Mouse (Mus musculus) bone marrow macrophage, adult 2 months (primary cell): ENCODE measurements around the gene Kptn. TPM values are rescaled to one million over a fixed set of nuclear protein-coding genes. Genes with fewer than 3 reads are reported as not detected.

Experiments used
- H3K27ac ChIP-seq: 2 replicates; pipeline ENCODE4 v1.5.1; 2012; ENCODE audit warnings: low read depth, low read length; ENCODE audit not compliant: insufficient read depth
- H3K4me1 ChIP-seq: 2 replicates; pipeline ENCODE4 v1.6.1; 2012; ENCODE audit warnings: low read length; ENCODE audit not compliant: control insufficient read depth, insufficient read depth
- H3K4me3 ChIP-seq: 2 replicates; pipeline ENCODE4 v1.5.1; 2012; ENCODE audit warnings: mild to moderate bottlenecking, low read length, moderate library complexity; ENCODE audit not compliant: insufficient read depth
- CTCF ChIP-seq: IDR thresholded peaks from 2 replicates; pipeline ENCODE4 v1.5.1; 2012; ENCODE audit warnings: low read depth, mild to moderate bottlenecking, low read length, moderate library complexity
- POLR2A ChIP-seq: IDR thresholded peaks from 2 replicates; pipeline ENCODE4 v1.6.1; 2012; ENCODE audit warnings: mild to moderate bottlenecking, low read depth, low read length, borderline replicate concordance
- polyA plus RNA-seq: library from polyadenylated mRNA; stranded (reverse); fragments of >200 nt; gene quantifications from 2 replicates; pipeline ENCODE4 v1.2.4, GENCODE M21; 2012; ENCODE audit not compliant: missing spikeins, insufficient read depth, insufficient read length

Gene Kptn
- polyA plus RNA-seq, 1 experiment = 11.8 TPM

- TF ChIP-seq POLR2A (no peak), CTCF (no peak)
- Histone ChIP-seq H3K27ac (no peak overlapping the region), H3K4me3 (no peak overlapping the region), H3K4me1 (peaks cover 4% of the 10 kb centered on the region; the same call in 1 of the 2 replicates)
Measured at GRCm38 (mm10) chr7:16132926-16133325, 13.2 kb downstream of the Kptn start.

- H3K27ac ChIP-seq = no peak overlapping the region
- TF ChIP-seq CTCF (no peak), POLR2A (no peak)
- H3K4me1 ChIP-seq = peaks cover 4% of the 10 kb centered on the region; the same call in 1 of the 2 replicates
- no peak overlapping the region for H3K4me3 ChIP-seq
Measured at GRCm38 (mm10) chr7:16133691-16134090, 14.0 kb downstream of the Kptn start.

GRCm38 (mm10) chr7:16134951-16135392 lies 15.3 kb downstream of the Kptn start:
- Histone ChIP-seq H3K4me1 (peaks cover 3% of the 10 kb centered on the region; the same call in 1 of the 2 replicates), H3K4me3 (no peak overlapping the region), H3K27ac (no peak overlapping the region)
- TF ChIP-seq POLR2A (no peak), CTCF (no peak)

GRCm38 (mm10) chr7:16146489-16147410 lies 27.1 kb downstream of the Kptn start:
- H3K4me1 ChIP-seq = peaks cover 8% of the 10 kb centered on the region
- no peak overlapping the region for H3K4me3 ChIP-seq
- H3K27ac ChIP-seq = no peak overlapping the region
- TF ChIP-seq CTCF (no peak), POLR2A (no peak)

- peaks cover 8% of the 10 kb centered on the region for H3K4me1 ChIP-seq
- H3K27ac ChIP-seq = no peak overlapping the region
- no peak overlapping the region for H3K4me3 ChIP-seq
- TF ChIP-seq POLR2A = no peak
- TF ChIP-seq CTCF = no peak
Measured at GRCm38 (mm10) chr7:16147643-16148042, 27.9 kb downstream of the Kptn start.

GRCm38 (mm10) chr7:16149241-16149640 lies 29.5 kb downstream of the Kptn start:
- TF ChIP-seq CTCF = no peak
- no peak for TF ChIP-seq POLR2A
- Histone ChIP-seq H3K4me1 (peaks cover 8% of the 10 kb centered on the region), H3K4me3 (no peak overlapping the region), H3K27ac (no peak overlapping the region)

- peaks cover 18% of the 10 kb centered on the region for H3K4me1 ChIP-seq
- no peak overlapping the region for H3K27ac ChIP-seq
- TF ChIP-seq POLR2A (no peak), CTCF (no peak)
- no peak overlapping the region for H3K4me3 ChIP-seq
Measured at GRCm38 (mm10) chr7:16150191-16151145, 30.8 kb downstream of the Kptn start.

GRCm38 (mm10) chr7:16153522-16153921 lies 33.8 kb downstream of the Kptn start:
- Histone ChIP-seq H3K4me3 (no peak overlapping the region), H3K27ac (no peak overlapping the region), H3K4me1 (peaks cover 38% of the 10 kb centered on the region)
- TF ChIP-seq POLR2A (no peak), CTCF (peak; percentile 93)

- no peak for TF ChIP-seq POLR2A
- H3K4me3 ChIP-seq = no peak overlapping the region
- H3K27ac ChIP-seq = peak overlapping the region; percentile 36
- H3K4me1 ChIP-seq = peaks cover 32% of the 10 kb centered on the region
Measured at GRCm38 (mm10) chr7:16155132-16155872, 35.6 kb downstream of the Kptn start.
